Mouse (Mus musculus): ENCODE measurements at regions not wholly inside any gene's neighbourhood (a gene's known extent, or its start where the extent isn't known, plus 50 kb on each side); places are given as distances from the start of the nearest gene placed in this dataset.
"Not testable (repeated sequence)": the region's sequence is repeated elsewhere in the genome, so short reads cannot be mapped to it uniquely, and the experiment has no call there.

GRCm38 (mm10) chr13:44453131-44453530 is 276.1 kb upstream of the Jarid2 start:
- DNase-seq (ENCODE audit: low spot score in 2 of 2): no peak

- DNase-seq (ENCODE audit: low spot score in 2 of 2): no peak
These were observed 275.1 kb upstream of the Jarid2 start for GRCm38 (mm10) chr13:44454136-44454535.

GRCm38 (mm10) chr13:44455193-44455592 is 274.1 kb upstream of the Jarid2 start:
- DNase-seq (ENCODE audit: low spot score in 2 of 2): no peak

GRCm38 (mm10) chr13:44458744-44459143 is 270.5 kb upstream of the Jarid2 start:
- no peak for DNase-seq (ENCODE audit: low spot score in 2 of 2)

- DNase-seq (ENCODE audit: low spot score in 2 of 2): no peak
These were observed 270.1 kb upstream of the Jarid2 start for GRCm38 (mm10) chr13:44459148-44459547.

GRCm38 (mm10) chr13:44463675-44464074 is 265.6 kb upstream of the Jarid2 start:
- DNase-seq (ENCODE audit: low spot score in 2 of 2): no peak

- no peak for DNase-seq (ENCODE audit: low spot score in 2 of 2)
These were observed 263.7 kb upstream of the Jarid2 start for GRCm38 (mm10) chr13:44465567-44465966.

GRCm38 (mm10) chr13:44468963-44469674 is 260.2 kb upstream of the Jarid2 start:
- no peak for DNase-seq (ENCODE audit: low spot score in 2 of 2)

GRCm38 (mm10) chr13:44469675-44470074 is 259.6 kb upstream of the Jarid2 start:
- DNase-seq (ENCODE audit: low spot score in 2 of 2): no peak

- no peak for DNase-seq (ENCODE audit: low spot score in 2 of 2)
These were observed 256.1 kb upstream of the Jarid2 start for GRCm38 (mm10) chr13:44473200-44473599.

- DNase-seq (ENCODE audit: low spot score in 2 of 2): no peak
These were observed 252.4 kb upstream of the Jarid2 start for GRCm38 (mm10) chr13:44476901-44477300.

GRCm38 (mm10) chr13:44480128-44480527 is 249.1 kb upstream of the Jarid2 start:
- no peak for DNase-seq (ENCODE audit: low spot score in 2 of 2)

GRCm38 (mm10) chr13:44482661-44483060 is 246.6 kb upstream of the Jarid2 start:
- no peak for DNase-seq (ENCODE audit: low spot score in 2 of 2)

- DNase-seq (ENCODE audit: low spot score in 2 of 2): no peak
These were observed 244.5 kb upstream of the Jarid2 start for GRCm38 (mm10) chr13:44484582-44485329.

GRCm38 (mm10) chr13:44490935-44491465 is 238.3 kb upstream of the Jarid2 start:
- DNase-seq (ENCODE audit: low spot score in 2 of 2): no peak

- DNase-seq (ENCODE audit: low spot score in 2 of 2): no peak
These were observed 235.4 kb upstream of the Jarid2 start for GRCm38 (mm10) chr13:44493884-44494283.

- no peak for DNase-seq (ENCODE audit: low spot score in 2 of 2)
These were observed 233.8 kb upstream of the Jarid2 start for GRCm38 (mm10) chr13:44495450-44495849.

- DNase-seq (ENCODE audit: low spot score in 2 of 2): no peak
These were observed 232.7 kb upstream of the Jarid2 start for GRCm38 (mm10) chr13:44496596-44496995.

GRCm38 (mm10) chr13:44500896-44501295 is 228.4 kb upstream of the Jarid2 start:
- not testable (repeated sequence) for DNase-seq (ENCODE audit: low spot score in 2 of 2)

GRCm38 (mm10) chr13:44501777-44502321 is 227.4 kb upstream of the Jarid2 start:
- DNase-seq (ENCODE audit: low spot score in 2 of 2): no peak

- no peak for DNase-seq (ENCODE audit: low spot score in 2 of 2)
These were observed 226.5 kb upstream of the Jarid2 start for GRCm38 (mm10) chr13:44502612-44503256.
